Comparison of ENCODE assay signal across 8 mouse cellular contexts in the genomic region with DNA sequence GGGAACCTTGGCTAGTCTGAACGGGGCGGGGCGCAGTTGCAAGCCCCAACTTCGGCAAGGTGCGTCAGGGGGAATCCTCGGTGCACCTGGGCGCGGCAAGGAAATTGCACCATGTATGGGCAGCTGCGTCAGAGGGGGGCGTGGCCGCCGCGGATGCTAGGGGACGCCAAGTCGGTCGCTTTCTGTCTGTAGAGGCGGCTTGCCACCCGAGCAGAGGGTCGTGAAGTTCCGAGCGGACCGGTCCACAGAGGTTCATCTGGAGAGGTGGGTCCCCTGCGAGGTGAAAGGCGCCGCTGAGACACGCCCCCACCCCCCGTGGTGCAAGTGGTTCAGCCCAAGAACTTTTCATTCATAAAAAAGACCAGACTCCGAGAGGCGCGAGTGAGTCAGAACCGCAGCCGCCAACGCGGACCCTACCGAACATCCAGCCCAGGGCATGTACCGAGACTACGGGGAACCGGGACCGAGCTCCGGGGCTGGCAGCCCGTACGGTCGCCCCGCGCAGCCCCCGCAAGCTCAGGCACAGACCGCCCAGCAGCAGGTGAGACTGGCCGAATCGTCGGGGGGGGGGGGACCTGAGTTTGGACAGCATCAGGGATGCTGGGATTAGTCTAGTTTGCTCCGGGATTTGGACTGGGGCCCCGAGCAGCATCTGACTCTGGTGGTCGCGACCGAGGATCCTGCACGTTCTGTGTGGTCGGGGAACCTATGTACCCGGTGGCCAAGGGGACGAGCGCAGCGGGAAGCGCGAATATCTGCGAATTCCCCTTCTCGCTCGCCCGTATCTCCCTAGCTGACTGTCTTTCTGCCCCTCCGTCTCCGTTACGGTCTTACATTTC. TPM values are rescaled to one million over a fixed set of nuclear protein-coding genes. Genes with fewer than 3 reads are reported as not detected.
DNase-seq lines count a peak whose midpoint lies in the region; ATAC-seq lines count a peak whose summit lies in the region.

Gene Fosl1, plus strand, starts transcription at position 33 of the 839 bp plus-strand sequence.

- peak; percentile 68 to 82 for DNase-seq in CD8-positive naive resting alpha-beta T cell, adult 2 months (ENCODE audit: low read depth in 2 of 2, low spot score in 2 of 2)
- DNase-seq in adrenal gland, postnatal 10 days, result peak; percentile 82
- DNase-seq in heart, postnatal 10 days, result peak; percentile 67 to 80
- peak; percentile 83 to 86 for DNase-seq in kidney, postnatal 4 days
- peak; percentile 82 for DNase-seq in lung, postnatal 36 days
- DNase-seq in right cerebral cortex, postnatal 10 days (ENCODE audit: low spot score in 2 of 2), result peak; percentile 76 to 79
- DNase-seq in urinary bladder, postnatal 36 days (ENCODE audit: low spot score in 2 of 2), result peak; percentile 77

- ATAC-seq in embryonic facial prominence, embryonic 15.5 days (ENCODE audit: insufficient number of reproducible peaks, low FRiP score, low TSS enrichment, low read depth), result peak; percentile 24; the same call in 1 of the 2 replicates

- no peaks in the 10 kb centered on the region for H3K36me3 ChIP-seq in embryonic facial prominence, embryonic 15.5 days

- H3K27ac ChIP-seq in embryonic facial prominence, embryonic 15.5 days (replicated peaks), result no peak within 1 kb of the TSS

- no peaks in the 10 kb centered on the region for H3K9me3 ChIP-seq in embryonic facial prominence, embryonic 15.5 days (replicated peaks)

- intact Hi-C loops in heart, postnatal 10 days (cut with DNase I), result no loop called here

- under 1% methylated on average over 70 of the region's 70 CpGs for WGBS in embryonic facial prominence, embryonic 15.5 days

- peaks cover 58% of the 10 kb centered on the region for H3K27me3 ChIP-seq in embryonic facial prominence, embryonic 15.5 days

- H3K4me2 ChIP-seq in embryonic facial prominence, embryonic 15.5 days (replicated peaks), result peak within 1 kb of the TSS; percentile 98

- H3K4me1 ChIP-seq in embryonic facial prominence, embryonic 15.5 days, result peaks cover 19% of the 10 kb centered on the region

- H3K4me3 ChIP-seq in embryonic facial prominence, embryonic 15.5 days (replicated peaks), result peak within 1 kb of the TSS; percentile 58

- peak within 1 kb of the TSS; percentile 21 for H3K9ac ChIP-seq in embryonic facial prominence, embryonic 15.5 days

RNA-seq across cellular contexts. Expression of gene Fosl1, which starts in this region (rescaled TPM):
- under 1 TPM in 1 of 2 experiments, not detected in 1; 0.18 TPM for total RNA-seq in adrenal gland, postnatal 10 days (2021)
- not detected in 2 replicates for polyA plus RNA-seq in embryonic facial prominence, embryonic 15.5 days (2015; fragmentation: Nextera tagmentation; extraction: Ambion mirVana)
- total RNA-seq in heart, postnatal 10 days (2021), result not detected

Comparison
In these comparisons a context has a peak if more than half of its experiments do, and no peak if none do; other contexts are left out.
1. Peak in DNase-seq in adrenal gland, postnatal 10 days; RNA of the gene not detected or under 1 TPM.
2. Peak in ATAC-seq, H3K4me3 ChIP-seq, H3K9ac ChIP-seq and H3K4me2 ChIP-seq in embryonic facial prominence, embryonic 15.5 days; RNA of the gene not detected or under 1 TPM.
3. Peak in DNase-seq in heart, postnatal 10 days; RNA of the gene not detected or under 1 TPM.